Mouse (Mus musculus) induced T-regulatory cell, adult 2 months (primary cell): ENCODE measurements around the gene Stx11.
A peak's percentile ranks its signal among the peaks of the same experiment; 100 is the strongest.
"Not testable (repeated sequence)": the region's sequence is repeated elsewhere in the genome, so short reads cannot be mapped to it uniquely, and the experiment has no call there.

Source experiments
- DNase-seq: peaks from one replicate; pipeline ENCODE4 v3.0.0-alpha.2; 2012; ENCODE audit warnings: low read depth

Stx11 gene

GRCm38 (mm10) chr10:12957271-12957670, 6.8 kb downstream of the Stx11 start:
- DNase-seq: no peak

GRCm38 (mm10) chr10:12955831-12956230, 8.3 kb downstream of the Stx11 start:
- DNase-seq: no peak

GRCm38 (mm10) chr10:12951358-12951757, 12.7 kb downstream of the Stx11 start:
- not testable (repeated sequence) for DNase-seq

GRCm38 (mm10) chr10:12949299-12949698, 14.8 kb downstream of the Stx11 start:
- DNase-seq: no peak

GRCm38 (mm10) chr10:12947606-12948005, 16.5 kb downstream of the Stx11 start:
- no peak for DNase-seq

- DNase-seq: no peak
These were observed 22.9 kb downstream of the Stx11 start for GRCm38 (mm10) chr10:12941018-12941761.

- DNase-seq: no peak
These were observed 25.3 kb downstream of the Stx11 start for GRCm38 (mm10) chr10:12938763-12939162.

- no peak for DNase-seq
These were observed 28.0 kb downstream of the Stx11 start for GRCm38 (mm10) chr10:12936079-12936478.

GRCm38 (mm10) chr10:12935575-12935974, 28.5 kb downstream of the Stx11 start:
- DNase-seq: no peak

- DNase-seq: no peak
These were observed 32.4 kb downstream of the Stx11 start for GRCm38 (mm10) chr10:12931492-12932400.

- peak; percentile 36 for DNase-seq
These were observed 33.7 kb downstream of the Stx11 start for GRCm38 (mm10) chr10:12930351-12930905.

- peak; percentile 55 for DNase-seq
These were observed 34.3 kb downstream of the Stx11 start for GRCm38 (mm10) chr10:12929857-12930174.

GRCm38 (mm10) chr10:12929149-12929856, 34.8 kb downstream of the Stx11 start:
- peak; percentile 87 for DNase-seq

GRCm38 (mm10) chr10:12928193-12928592, 35.9 kb downstream of the Stx11 start:
- no peak for DNase-seq

GRCm38 (mm10) chr10:12922574-12923353, 41.3 kb downstream of the Stx11 start:
- peak; percentile 98 for DNase-seq

- DNase-seq: no peak
These were observed 42.0 kb downstream of the Stx11 start for GRCm38 (mm10) chr10:12922077-12922573.

- DNase-seq: peak; percentile 86
These were observed 42.5 kb downstream of the Stx11 start for GRCm38 (mm10) chr10:12921551-12922040.

- DNase-seq: no peak
These were observed 44.8 kb downstream of the Stx11 start for GRCm38 (mm10) chr10:12919287-12919686.

- no peak for DNase-seq
These were observed 46.5 kb downstream of the Stx11 start for GRCm38 (mm10) chr10:12917626-12918025.

- no peak for DNase-seq
These were observed 47.7 kb downstream of the Stx11 start for GRCm38 (mm10) chr10:12916376-12916775.

GRCm38 (mm10) chr10:12915826-12916225, 48.3 kb downstream of the Stx11 start:
- no peak for DNase-seq
